Mouse (Mus musculus): ENCODE data around the gene Chrnb1.

Chrnb1 gene

GRCm38 (mm10) chr11:69775716-69776115 is 20.0 kb downstream of the Chrnb1 start:
- no peak for DNase-seq (ENCODE audit: low spot score in 2 of 2)

GRCm38 (mm10) chr11:69774961-69775360 is 20.8 kb downstream of the Chrnb1 start:
- no peak for DNase-seq (ENCODE audit: low spot score in 2 of 2)

GRCm38 (mm10) chr11:69767625-69767909 is 28.2 kb downstream of the Chrnb1 start:
- DNase-seq (ENCODE audit: low spot score in 2 of 2) = no peak

- DNase-seq (ENCODE audit: low spot score in 2 of 2) = no peak
These were observed 28.7 kb downstream of the Chrnb1 start for GRCm38 (mm10) chr11:69766872-69767624.

GRCm38 (mm10) chr11:69766126-69766609 is 29.6 kb downstream of the Chrnb1 start:
- DNase-seq (ENCODE audit: low spot score in 2 of 2) = peak; percentile 63 to 73

- peak; percentile 43 to 45 for DNase-seq (ENCODE audit: low spot score in 2 of 2)
These were observed 30.3 kb downstream of the Chrnb1 start, which contains the start of gene Zbtb4 for GRCm38 (mm10) chr11:69765221-69766125. Zbtb4 (plus strand) TSS chr11:69765912.

GRCm38 (mm10) chr11:69763551-69763950 is 32.2 kb downstream of the Chrnb1 start:
- no peak for DNase-seq (ENCODE audit: low spot score in 2 of 2)

- no peak for DNase-seq (ENCODE audit: low spot score in 2 of 2)
These were observed 33.9 kb downstream of the Chrnb1 start, which contains the start of gene Slc35g3 for GRCm38 (mm10) chr11:69761868-69762267. Slc35g3 (minus strand) TSS chr11:69761968.

- DNase-seq (ENCODE audit: low spot score in 2 of 2) = no peak
These were observed 34.9 kb downstream of the Chrnb1 start for GRCm38 (mm10) chr11:69760901-69761200.

GRCm38 (mm10) chr11:69760160-69760900 is 35.4 kb downstream of the Chrnb1 start:
- DNase-seq (ENCODE audit: low spot score in 2 of 2) = no peak

GRCm38 (mm10) chr11:69758971-69759721 is 36.6 kb downstream of the Chrnb1 start:
- peak in 1 of 2 experiments; percentile 77 for DNase-seq (ENCODE audit: low spot score in 2 of 2)

- DNase-seq (ENCODE audit: low spot score in 2 of 2) = peak; percentile 98
These were observed 37.2 kb downstream of the Chrnb1 start, which contains the start of gene Polr2a for GRCm38 (mm10) chr11:69758478-69758970. Polr2a (minus strand) TSS chr11:69758637.

- peak; percentile 96 for DNase-seq (ENCODE audit: low spot score in 2 of 2)
These were observed 37.7 kb downstream of the Chrnb1 start for GRCm38 (mm10) chr11:69758090-69758456.

GRCm38 (mm10) chr11:69757303-69758089 is 38.2 kb downstream of the Chrnb1 start:
- DNase-seq (ENCODE audit: low spot score in 2 of 2) = no peak

- DNase-seq (ENCODE audit: low spot score in 2 of 2) = peak; percentile 52 to 63
These were observed 41.0 kb downstream of the Chrnb1 start for GRCm38 (mm10) chr11:69754701-69755100.

- DNase-seq (ENCODE audit: low spot score in 2 of 2) = no peak
These were observed 41.5 kb downstream of the Chrnb1 start for GRCm38 (mm10) chr11:69754233-69754632.

GRCm38 (mm10) chr11:69752686-69753085 is 43.1 kb downstream of the Chrnb1 start:
- DNase-seq (ENCODE audit: low spot score in 2 of 2) = no peak

- no peak for DNase-seq (ENCODE audit: low spot score in 2 of 2)
These were observed 44.1 kb downstream of the Chrnb1 start for GRCm38 (mm10) chr11:69751635-69752034.

All from natural killer cell, adult 2 months (primary cell).